Mouse (Mus musculus) left cerebral cortex, adult 2 months (tissue): Measurements from ENCODE around the gene Prrt4. TPM values are rescaled to one million over a fixed set of nuclear protein-coding genes. Genes with fewer than 3 reads are reported as not detected.

ENCODE experiments used
- DNase-seq, 2 experiments: peaks; one replicate each; pipeline ENCODE4 v3.0.0; 2021 to 2022; ENCODE audit warnings: low spot score in 2 of 2, mixed read lengths in 1 of 2; ENCODE audit errors: extremely low spot score in 1 of 2
- H3K27ac ChIP-seq: fragments of 200-600 bp; 2 replicates; pipeline ENCODE4 v1.8.1; 2022
- H3K4me3 ChIP-seq: fragments of 200-600 bp; 2 replicates; pipeline ENCODE4 v1.8.1; 2022
- CTCF ChIP-seq: fragments of 200-600 bp; IDR thresholded peaks from 2 replicates; pipeline ENCODE4 v1.8.1; 2022; ENCODE audit warnings: antibody characterized with exemption, mild to moderate bottlenecking, moderate library complexity
- intact Hi-C: fragments of 180-260 bp; cut with DNase I; formaldehyde crosslinking; loops from one replicate; pipeline ENCODE4 v1.15.1; 2025
- total RNA-seq, 2 experiments: library from RNA; stranded (reverse); gene quantifications; 2 replicates each; pipeline ENCODE4 v1.2.3; 2021

The Prrt4 gene
- total RNA-seq, 2 experiments from 2014 or later, result 2.5 to 2.9 TPM

GRCm38 (mm10) chr6:29207017-29207416 lies 27.6 kb upstream of the Prrt4 start:
- Histone ChIP-seq H3K4me3 (no peak overlapping the region), H3K27ac (no peak overlapping the region)
- no peak for DNase-seq
- no peak for TF ChIP-seq CTCF
- intact Hi-C loops, result no loop called here

- no peak for DNase-seq
- intact Hi-C loops, result no loop called here
- no peak for TF ChIP-seq CTCF
- Histone ChIP-seq H3K27ac (no peak overlapping the region), H3K4me3 (no peak overlapping the region)
Measured at GRCm38 (mm10) chr6:29206006-29206405, 26.6 kb upstream of the Prrt4 start.

GRCm38 (mm10) chr6:29204932-29205614 lies 25.7 kb upstream of the Prrt4 start:
- no peak overlapping the region for H3K4me3 ChIP-seq
- intact Hi-C loops, result loop anchor here (1.0 to 2.0 kb wide), 2 partner anchors 36 to 74 kb away; partner anchors contain the start of gene Fam71f2
- no peak overlapping the region for H3K27ac ChIP-seq
- peak; percentile 89 for TF ChIP-seq CTCF
- peak in 1 of 2 experiments; percentile 42 for DNase-seq

- Histone ChIP-seq H3K4me3 (no peak overlapping the region), H3K27ac (no peak overlapping the region)
- intact Hi-C loops, result loop anchor here (2.0 kb wide), 1 partner anchor 37 kb away; no protein-coding TSS in a partner anchor
- DNase-seq, result no peak
- no peak for TF ChIP-seq CTCF
Measured at GRCm38 (mm10) chr6:29203861-29204585, 24.6 kb upstream of the Prrt4 start.

GRCm38 (mm10) chr6:29203096-29203495 lies 23.7 kb upstream of the Prrt4 start:
- no peak overlapping the region for H3K4me3 ChIP-seq
- TF ChIP-seq CTCF, result no peak
- no peak overlapping the region for H3K27ac ChIP-seq
- intact Hi-C loops, result no loop called here
- no peak for DNase-seq

GRCm38 (mm10) chr6:29201988-29202387 lies 22.6 kb upstream of the Prrt4 start:
- H3K27ac ChIP-seq, result no peak overlapping the region
- DNase-seq, result no peak
- intact Hi-C loops, result no loop called here
- no peak for TF ChIP-seq CTCF
- no peak overlapping the region for H3K4me3 ChIP-seq

GRCm38 (mm10) chr6:29201341-29201740 lies 22.0 kb upstream of the Prrt4 start:
- Histone ChIP-seq H3K27ac (no peak overlapping the region), H3K4me3 (no peak overlapping the region)
- DNase-seq, result no peak
- no peak for TF ChIP-seq CTCF
- intact Hi-C loops, result no loop called here

GRCm38 (mm10) chr6:29200496-29200895 lies 21.1 kb upstream of the Prrt4 start:
- intact Hi-C loops, result no loop called here
- Histone ChIP-seq H3K27ac (no peak overlapping the region), H3K4me3 (no peak overlapping the region)
- no peak for TF ChIP-seq CTCF
- no peak for DNase-seq

- H3K27ac ChIP-seq, result no peak overlapping the region
- H3K4me3 ChIP-seq, result no peak overlapping the region
- TF ChIP-seq CTCF, result no peak
- intact Hi-C loops, result loop anchor here (2.0 kb wide), 1 partner anchor 21 kb away; the partner anchor contains the start of gene Prrt4
- peak in 1 of 2 experiments; percentile 6 for DNase-seq
Measured at GRCm38 (mm10) chr6:29199223-29199855, 20.0 kb upstream of the Prrt4 start.

GRCm38 (mm10) chr6:29198309-29199222 lies 19.2 kb upstream of the Prrt4 start:
- peak; percentile 95 for TF ChIP-seq CTCF
- peak; percentile 90 to 91 for DNase-seq
- Histone ChIP-seq H3K27ac (no peak overlapping the region), H3K4me3 (peak overlapping the region; percentile 18; the same call in 1 of the 2 replicates)
- intact Hi-C loops, result loop anchor here (1.0 to 2.0 kb wide), 2 partner anchors 20 to 32 kb away; partner anchors contain the start of gene Prrt4
